Mouse (Mus musculus) CH12.LX (cell line): ENCODE measurements around the gene Coch.

Experiments
- CTCF ChIP-seq, 2 experiments: IDR thresholded peaks in 1 of 2; conservative IDR thresholded peaks in 1 of 2; 2 replicates each; pipeline ENCODE4 v1.5.1; 2011 to 2012; ENCODE audit warnings: low read depth in 2 of 2, low read length in 2 of 2, improper control_type of control experiment in 1 of 2, inconsistent platforms in 1 of 2, mild to moderate bottlenecking in 1 of 2, moderate library complexity in 1 of 2
- E2F4 ChIP-seq: IDR thresholded peaks from 2 replicates; pipeline ENCODE4 v1.6.1; 2011; ENCODE audit warnings: low read depth, low read length, improper control_type of control experiment; ENCODE audit not compliant: insufficient replicate concordance
- EP300 ChIP-seq: IDR thresholded peaks from 2 replicates; pipeline ENCODE4 v1.6.1; 2011; ENCODE audit warnings: low read length, improper control_type of control experiment
- MAFK ChIP-seq: IDR thresholded peaks from 2 replicates; pipeline ENCODE4 v1.6.1; 2011; ENCODE audit warnings: low read length, improper control_type of control experiment; ENCODE audit not compliant: insufficient replicate concordance
- MAZ ChIP-seq: IDR thresholded peaks from 2 replicates; pipeline ENCODE4 v1.6.1; 2012; ENCODE audit warnings: low read depth, mild to moderate bottlenecking, inconsistent platforms, low read length, improper control_type of control experiment, moderate library complexity
- POLR2A ChIP-seq: IDR thresholded peaks from 2 replicates; pipeline ENCODE4 v1.6.1; 2011; ENCODE audit warnings: low read depth, mild to moderate bottlenecking, improper control_type of control experiment, low read length
- RCOR1 ChIP-seq: conservative IDR thresholded peaks from 2 replicates; pipeline ENCODE4 v1.6.1; 2012; ENCODE audit warnings: low read depth, mild to moderate bottlenecking, inconsistent platforms, low read length, improper control_type of control experiment
- UBTF ChIP-seq: IDR thresholded peaks from 2 replicates; pipeline ENCODE4 v1.6.1; 2012; ENCODE audit warnings: low read depth, mild to moderate bottlenecking, inconsistent platforms, low read length, improper control_type of control experiment, moderate library complexity
- USF2 ChIP-seq: conservative IDR thresholded peaks from 2 replicates; pipeline ENCODE4 v1.6.1; 2011; ENCODE audit warnings: low read depth, low read length, improper control_type of control experiment
- ZKSCAN1 ChIP-seq: IDR thresholded peaks from 2 replicates; pipeline ENCODE4 v1.6.1; 2012; ENCODE audit warnings: low read depth, inconsistent platforms, low read length, improper control_type of control experiment, borderline replicate concordance
- ZMIZ1 ChIP-seq: IDR thresholded peaks from 2 replicates; pipeline ENCODE4 v1.6.1; 2012; ENCODE audit warnings: low read depth, mild to moderate bottlenecking, inconsistent platforms, low read length, improper control_type of control experiment
- ZNF384 ChIP-seq: IDR thresholded peaks from 2 replicates; pipeline ENCODE4 v1.6.1; 2012; ENCODE audit warnings: low read depth, low read length, improper control_type of control experiment, inconsistent platforms

DNA sequence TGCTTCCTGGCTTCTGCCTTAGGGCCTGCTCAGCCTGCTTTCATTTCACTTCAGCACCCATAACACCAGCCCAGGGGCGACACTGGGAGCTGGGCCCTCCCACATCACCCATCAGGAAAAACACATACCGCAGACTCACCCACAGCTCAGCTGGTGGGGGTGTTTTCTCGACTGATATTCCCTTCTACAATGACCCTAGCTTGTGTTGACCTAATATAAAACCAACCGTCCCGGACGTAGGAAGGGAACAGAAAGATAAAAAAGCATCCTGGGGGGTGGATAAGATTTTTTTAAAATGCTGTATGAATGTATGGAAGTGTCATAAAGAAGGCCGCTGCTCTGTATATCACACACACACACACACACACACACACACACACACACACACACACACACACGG lies 23.7 kb upstream of the Coch start:
- no peak for TF ChIP-seq POLR2A
- TF ChIP-seq RCOR1 = no peak
- TF ChIP-seq ZKSCAN1 = no peak
- no peak for TF ChIP-seq ZNF384
- TF ChIP-seq CTCF (conservative IDR thresholded peaks at IDR 0.05 in 1 of 2, IDR thresholded peaks at IDR 0.05 in 1 of 2; ENCODE audit: low read depth in 2 of 2, low read length in 2 of 2) = no peak
- no peak for TF ChIP-seq UBTF
- TF ChIP-seq EP300 = no peak
- no peak for TF ChIP-seq MAZ
- no peak for TF ChIP-seq ZMIZ1
- no peak for TF ChIP-seq E2F4
- TF ChIP-seq USF2 = no peak
- TF ChIP-seq MAFK = no peak
